Mouse (Mus musculus) left cerebral cortex, adult 11 months (tissue): ENCODE results near the gene Aldh3b2.
A peak's percentile ranks its signal among the peaks of the same experiment; 100 is the strongest.

ENCODE experiments used
- DNase-seq: peaks from one replicate; pipeline ENCODE4 v3.0.0; 2022; ENCODE audit warnings: low spot score

The Aldh3b2 gene

DNA sequence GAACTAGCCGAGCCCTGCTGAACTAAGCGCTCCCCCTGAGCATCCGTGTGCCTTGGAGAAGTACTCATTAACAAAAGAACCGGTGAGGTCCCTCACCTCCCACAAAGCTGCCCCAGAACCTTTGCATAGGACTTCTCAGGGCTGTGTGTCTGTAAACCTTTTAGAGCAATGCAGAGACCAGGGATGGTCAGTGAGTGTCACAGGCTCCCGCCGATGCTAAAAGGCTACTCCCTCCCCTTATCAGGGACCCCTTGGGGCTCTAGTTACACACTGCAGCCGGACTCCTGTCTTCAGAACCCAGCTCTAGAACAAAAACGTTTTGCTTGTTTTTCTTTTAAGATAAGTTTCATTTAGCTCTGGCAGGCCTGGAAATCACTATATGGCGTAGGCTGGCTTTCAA, 40.9 kb downstream of the Aldh3b2 start:
- no peak for DNase-seq

DNA sequence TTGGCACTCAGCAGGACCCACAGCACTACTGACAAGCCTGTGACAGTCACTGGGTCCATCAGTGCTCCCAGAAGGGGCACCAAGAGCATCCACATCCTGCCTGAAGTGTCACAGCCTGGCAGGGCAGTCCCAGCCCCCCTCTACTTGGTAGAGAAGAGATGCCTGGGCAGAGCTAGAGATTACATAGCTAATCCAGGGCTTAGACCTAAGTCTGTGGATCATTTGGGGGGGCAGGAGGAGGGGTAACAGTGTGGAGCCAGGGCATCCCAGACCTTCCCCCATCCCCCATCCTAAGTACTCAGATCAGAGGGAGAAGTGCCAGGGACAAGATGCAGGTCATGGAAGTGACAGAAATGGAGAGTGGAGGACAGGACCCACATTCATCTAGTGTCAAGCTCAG, 42.7 kb downstream of the Aldh3b2 start:
- DNase-seq, result no peak

DNA sequence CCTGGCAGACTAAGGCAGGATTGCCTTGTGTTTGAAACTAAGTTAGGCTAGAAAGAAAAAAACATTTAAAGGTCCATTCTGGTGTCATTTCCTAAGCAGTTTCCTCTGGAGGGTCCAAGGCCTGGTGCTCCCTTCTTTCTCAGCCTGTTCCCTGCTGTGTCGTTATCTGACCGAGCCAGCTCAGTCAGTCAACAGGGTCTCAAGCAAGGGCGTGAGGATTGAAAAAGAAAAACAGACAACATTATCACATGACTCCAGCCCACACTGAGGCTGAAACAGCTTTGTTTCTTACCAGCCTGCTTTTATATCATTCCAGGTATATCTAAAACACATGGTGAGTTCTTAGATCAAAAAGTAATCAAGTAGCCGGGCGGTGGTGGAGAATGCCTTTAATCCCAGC, 43.5 kb downstream of the Aldh3b2 start:
- DNase-seq, result no peak

DNA sequence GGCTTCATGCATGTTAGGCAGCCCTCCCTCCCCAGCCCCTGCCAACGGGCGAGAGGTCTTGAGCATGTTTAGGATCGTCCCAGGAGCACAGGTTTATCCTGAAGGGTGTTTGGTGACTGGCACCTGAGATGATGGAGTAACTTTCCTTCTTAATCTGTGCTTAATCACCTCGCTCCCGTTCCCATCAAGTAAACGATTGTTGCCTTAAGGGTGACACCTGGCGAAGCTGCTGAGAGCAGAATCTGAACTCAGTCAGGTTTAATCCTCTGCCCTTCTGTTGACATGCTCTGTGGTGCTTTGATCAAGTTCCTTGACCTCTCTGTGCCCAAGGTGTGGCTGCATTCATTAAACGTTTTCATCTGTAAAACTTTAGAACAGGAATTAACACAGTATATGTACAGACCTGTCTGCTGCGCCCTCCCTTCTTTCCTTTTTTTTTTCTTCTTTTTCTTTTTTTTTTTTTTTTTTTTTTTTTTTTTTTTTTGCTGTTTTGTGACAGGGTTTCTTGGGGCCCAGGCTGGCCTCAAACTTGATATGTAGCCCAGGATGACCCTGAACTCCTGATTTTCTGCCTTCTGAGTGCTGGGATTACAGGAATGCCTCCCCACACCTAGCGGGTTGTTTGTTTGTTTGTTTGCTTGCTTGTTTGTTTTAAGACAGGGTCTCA, 45.9 kb downstream of the Aldh3b2 start:
- DNase-seq, result no peak

DNA sequence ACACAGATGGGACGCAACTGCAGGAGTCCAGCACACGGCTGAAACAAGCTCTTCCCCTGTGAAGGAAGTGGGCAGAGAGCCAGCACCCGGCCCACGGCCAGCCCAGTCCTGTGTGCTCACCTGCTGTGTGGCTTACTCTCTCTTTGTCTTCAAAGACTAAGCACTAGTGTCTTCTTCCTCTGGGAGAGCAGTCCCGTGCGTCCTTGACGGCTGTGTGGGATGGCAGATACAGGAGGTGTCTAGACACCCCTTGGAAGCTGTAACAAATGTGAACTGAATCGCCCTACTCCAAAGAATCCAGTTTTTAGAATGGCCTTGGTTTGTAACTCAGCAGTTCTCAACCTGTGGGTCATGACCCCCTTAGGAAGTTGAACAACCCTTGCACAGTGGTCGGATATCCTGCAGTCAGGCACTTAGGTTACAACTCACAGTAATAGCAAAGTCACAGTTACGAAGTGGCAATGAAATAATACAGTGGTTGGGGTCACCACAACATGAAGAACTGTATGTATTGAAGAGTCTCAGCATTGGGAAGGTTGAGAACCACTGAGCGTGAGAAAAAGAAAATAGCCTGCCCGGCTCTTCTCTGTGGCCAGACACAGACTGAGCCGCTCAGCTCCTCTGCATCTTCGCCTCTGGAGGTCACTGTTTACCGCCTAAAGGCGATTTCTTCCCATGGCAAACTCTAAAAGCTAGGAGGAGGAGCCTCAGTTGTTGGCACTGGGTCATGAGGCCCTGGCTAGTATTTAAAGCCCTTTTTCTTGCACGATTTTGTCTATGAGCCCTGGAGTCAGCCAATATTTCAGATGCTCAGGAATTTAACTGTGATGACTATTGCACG, 46.8 kb downstream of the Aldh3b2 start:
- DNase-seq, result peak; percentile 72

DNA sequence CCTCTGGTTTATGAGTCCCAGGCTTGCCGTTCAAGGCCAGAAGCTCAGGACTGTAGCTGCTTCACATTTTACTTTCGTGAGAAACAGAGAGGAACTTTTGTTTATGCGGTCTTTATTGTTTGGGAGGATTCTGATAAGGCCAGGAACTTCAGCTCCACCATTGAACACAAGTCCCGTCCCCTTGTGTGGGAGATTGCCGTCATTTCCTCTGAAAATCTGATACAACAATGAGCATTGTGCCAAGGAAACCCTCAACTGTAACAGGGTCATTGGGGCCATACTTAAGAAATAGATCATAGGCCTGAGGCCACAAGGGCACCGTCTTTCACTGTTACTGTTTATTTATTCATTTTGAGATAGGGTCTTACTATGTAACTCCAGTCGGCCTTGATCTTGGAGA, 51.1 kb downstream of the Aldh3b2 start:
- no peak for DNase-seq

DNA sequence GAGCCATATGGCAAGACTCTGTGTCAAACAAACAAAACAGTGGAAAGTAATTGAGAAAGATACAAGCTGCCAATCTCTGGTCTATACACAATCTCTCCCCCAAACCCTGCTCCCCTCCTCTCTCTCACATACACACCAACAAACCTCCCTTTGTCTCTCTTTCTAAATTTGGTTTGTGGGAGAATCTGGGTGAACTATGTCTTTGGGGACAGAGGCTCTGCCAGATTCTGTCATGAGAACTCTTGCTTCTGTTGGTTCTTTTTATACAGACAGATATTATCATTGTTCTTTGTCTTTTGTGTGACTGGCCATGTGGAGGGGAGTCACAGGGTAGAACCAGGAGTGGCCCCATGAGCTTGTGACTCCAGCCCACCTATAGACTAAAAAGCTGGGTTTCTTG, 55.4 kb downstream of the Aldh3b2 start:
- no peak for DNase-seq
